In genomic region chr2:170106000-170106399, GRCm38 (mm10) we compare ENCODE assay signal across 15 mouse cellular contexts.
"Had no signal": no experiment of that assay in that cellular context is flagged by ENCODE, and none has a peak within 500 bp of the region (broad histone marks: within the 10 kb centered on the region; RNA-seq: fewer than 3 reads in every experiment).

No protein-coding gene starts in this region.

- DNase-seq: kidney, adult 9 months; kidney, postnatal 4 days; thymus, adult 2 months; thymus, postnatal 25 days had no signal

- ATAC-seq: intestine, postnatal 0 days; midbrain, embryonic 15.5 days had no signal

- H3K27me3 ChIP-seq: liver, embryonic 15.5 days; lung, embryonic 15.5 days; megakaryocyte, embryonic 14.5 days; midbrain, embryonic 15.5 days; neural tube, embryonic 12.5 days had no signal

- H3K9me3 ChIP-seq: liver, embryonic 15.5 days; lung, embryonic 15.5 days; megakaryocyte, embryonic 14.5 days; midbrain, embryonic 15.5 days; neural tube, embryonic 12.5 days had no signal

- H3K4me2 ChIP-seq: liver, embryonic 11.5 days; liver, embryonic 15.5 days; lung, embryonic 15.5 days; midbrain, embryonic 11.5 days; midbrain, embryonic 15.5 days; neural tube, embryonic 12.5 days had no signal

- H3K4me3 ChIP-seq: layer of hippocampus, adult 2 months; liver, embryonic 15.5 days; lung, embryonic 15.5 days; megakaryocyte, embryonic 14.5 days; midbrain, embryonic 15.5 days; neural tube, embryonic 12.5 days had no signal

- H3K4me1 ChIP-seq: neural tube, embryonic 12.5 days had no signal

- H3K27ac ChIP-seq: kidney, postnatal 0 days; layer of hippocampus, adult 2 months; liver, embryonic 15.5 days; lung, embryonic 15.5 days; macrophage; midbrain, embryonic 15.5 days; neural tube, embryonic 12.5 days had no signal

- H3K9ac ChIP-seq: liver, embryonic 15.5 days; lung, embryonic 15.5 days; midbrain, embryonic 15.5 days; neural tube, embryonic 12.5 days had no signal

- H3K36me3 ChIP-seq: midbrain, embryonic 15.5 days had no signal
